Mouse (Mus musculus): ENCODE measurements around the gene Cdiptos. TPM values are rescaled to one million over a fixed set of nuclear protein-coding genes. Genes with fewer than 3 reads are reported as not detected.

Gene Cdiptos
- polyA plus RNA-seq, 1 experiment from 2014 or later: 2.1 TPM

DNA sequence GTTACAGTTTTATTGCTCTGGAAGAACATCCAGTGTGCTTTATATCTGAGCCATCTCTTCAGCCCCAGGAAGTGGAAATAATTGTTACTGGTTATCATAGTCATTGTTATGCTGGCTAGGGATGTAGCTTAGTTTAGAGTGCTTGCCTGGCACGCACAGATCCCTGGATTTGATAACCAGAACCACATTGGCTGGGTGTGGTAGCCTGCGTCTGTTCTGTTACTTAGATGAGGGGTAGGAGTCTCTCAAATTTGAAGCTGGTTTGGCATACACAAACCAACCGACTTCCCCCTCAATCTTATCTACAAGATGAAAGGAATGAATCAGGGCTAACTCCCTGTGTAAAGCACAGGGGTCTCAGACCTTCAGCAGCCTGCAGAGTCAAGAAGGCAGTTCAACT is 49.6 kb downstream of the Cdiptos start:
- no peak overlapping the region for H3K9ac ChIP-seq (ENCODE audit: low read length)
- H3K4me1 ChIP-seq (ENCODE audit: control insufficient read depth, insufficient read depth, low read length): peaks cover 20% of the 10 kb centered on the region
- H3K27ac ChIP-seq (ENCODE audit: low read length): no peak overlapping the region
- no peak overlapping the region for H3K4me3 ChIP-seq (replicated peaks; ENCODE audit: low read length)
- ATAC-seq (ENCODE audit: insufficient read depth, low FRiP score): no peak
- no peaks in the 10 kb centered on the region for H3K36me3 ChIP-seq (ENCODE audit: control insufficient read depth, insufficient read depth, low read length)
- 15% methylated on average over 3 of the region's 3 CpGs for WGBS
- no peaks in the 10 kb centered on the region for H3K9me3 ChIP-seq (replicated peaks; ENCODE audit: control insufficient read depth, low read length)
- no peak overlapping the region for H3K4me2 ChIP-seq (ENCODE audit: low read depth, low read length)
- H3K27me3 ChIP-seq (ENCODE audit: control insufficient read depth, insufficient read depth, low read length): no peaks in the 10 kb centered on the region

DNA sequence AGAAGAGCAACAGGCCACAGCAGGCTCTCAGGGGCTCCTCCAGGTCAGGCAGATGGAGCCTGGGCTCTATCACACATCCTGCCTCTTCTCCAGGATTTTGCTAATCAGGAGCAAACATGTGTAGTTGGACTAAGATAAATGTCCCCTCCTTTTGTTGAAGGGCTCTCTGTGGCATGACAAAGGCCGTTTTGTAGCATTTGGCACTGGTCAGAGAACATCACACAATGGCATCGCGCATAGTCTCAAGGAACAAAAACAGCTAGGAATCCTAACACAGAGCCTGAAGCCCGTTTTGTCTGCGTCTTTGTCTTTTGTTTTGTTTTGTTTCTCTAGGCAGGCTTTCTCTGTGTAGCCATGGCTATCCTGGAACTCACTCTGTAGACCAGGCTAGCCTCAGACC is 51.9 kb downstream of the Cdiptos start:
- Histone ChIP-seq H3K9me3 (replicated peaks; ENCODE audit: control insufficient read depth, low read length) (no peaks in the 10 kb centered on the region), H3K9ac (ENCODE audit: low read length) (no peak overlapping the region), H3K4me2 (ENCODE audit: low read depth, low read length) (no peak overlapping the region), H3K36me3 (ENCODE audit: control insufficient read depth, insufficient read depth, low read length) (no peaks in the 10 kb centered on the region), H3K27me3 (ENCODE audit: control insufficient read depth, insufficient read depth, low read length) (no peaks in the 10 kb centered on the region), H3K4me3 (replicated peaks; ENCODE audit: low read length) (no peak overlapping the region), H3K27ac (ENCODE audit: low read length) (no peak overlapping the region), H3K4me1 (ENCODE audit: control insufficient read depth, insufficient read depth, low read length) (peaks cover 14% of the 10 kb centered on the region)
- WGBS: 69% methylated on average over 5 of the region's 5 CpGs
- ATAC-seq (ENCODE audit: insufficient read depth, low FRiP score): no peak

- Histone ChIP-seq H3K27me3 (ENCODE audit: control insufficient read depth, insufficient read depth, low read length) (no peaks in the 10 kb centered on the region), H3K4me3 (replicated peaks; ENCODE audit: low read length) (no peak within 1 kb of the TSS), H3K27ac (ENCODE audit: low read length) (peak within 1 kb of the TSS; percentile 60), H3K36me3 (ENCODE audit: control insufficient read depth, insufficient read depth, low read length) (no peaks in the 10 kb centered on the region), H3K4me2 (ENCODE audit: low read depth, low read length) (peak within 1 kb of the TSS; percentile 3; the same call in 1 of the 2 replicates), H3K4me1 (ENCODE audit: control insufficient read depth, insufficient read depth, low read length) (peaks cover 11% of the 10 kb centered on the region), H3K9ac (ENCODE audit: low read length) (peak within 1 kb of the TSS; percentile 31), H3K9me3 (replicated peaks; ENCODE audit: control insufficient read depth, low read length) (no peaks in the 10 kb centered on the region)
- ATAC-seq (ENCODE audit: insufficient read depth, low FRiP score): peak; percentile 84
- WGBS: 25% methylated on average over 5 of the region's 5 CpGs
Observed at GRCm38 (mm10) chr7:126922624-126923060, 53.3 kb downstream of the Cdiptos start, which contains the start of gene Tmem219. TSS of gene Tmem219 (minus strand) at chr7:126922917.

Other genes with a start within 250 kb of the Cdiptos start
- gene Mapk3, start 216.5 kb downstream of the Cdiptos start, polyA plus RNA-seq (2015; fragmentation: Nextera tagmentation; extraction: Ambion mirVana): 94.8 and 109 TPM in 2 replicates
- 11.1 and 15.4 TPM in 2 replicates for gene Gdpd3, start 209.8 kb downstream of the Cdiptos start, polyA plus RNA-seq (2015; fragmentation: Nextera tagmentation; extraction: Ambion mirVana)
- 60.6 and 65.9 TPM in 2 replicates for gene Ypel3, start 199.1 kb downstream of the Cdiptos start, polyA plus RNA-seq (2015; fragmentation: Nextera tagmentation; extraction: Ambion mirVana)
- gene Tbx6, start 194.6 kb downstream of the Cdiptos start, polyA plus RNA-seq (2015; fragmentation: Nextera tagmentation; extraction: Ambion mirVana): 0.27 and 0.47 TPM in 2 replicates
- 180 and 192 TPM in 2 replicates for gene Ppp4c, start 183.6 kb downstream of the Cdiptos start, polyA plus RNA-seq (2015; fragmentation: Nextera tagmentation; extraction: Ambion mirVana)
- 1.1 and 1.3 TPM in 2 replicates for gene Fam57b, start 178.4 kb downstream of the Cdiptos start, polyA plus RNA-seq (2015; fragmentation: Nextera tagmentation; extraction: Ambion mirVana)
- gene 4930451I11Rik, start 144.5 kb downstream of the Cdiptos start, polyA plus RNA-seq (2015; fragmentation: Nextera tagmentation; extraction: Ambion mirVana): not detected in 2 replicates
- 0.89 TPM in 1 of 2 replicates, not detected in the other for gene Doc2a, start 128.7 kb downstream of the Cdiptos start, polyA plus RNA-seq (2015; fragmentation: Nextera tagmentation; extraction: Ambion mirVana)
- gene Hirip3, start 114.1 kb downstream of the Cdiptos start, polyA plus RNA-seq (2015; fragmentation: Nextera tagmentation; extraction: Ambion mirVana): 22.9 and 24.4 TPM in 2 replicates
- gene Ino80e, start 113.7 kb downstream of the Cdiptos start, polyA plus RNA-seq (2015; fragmentation: Nextera tagmentation; extraction: Ambion mirVana): 62.2 and 64.8 TPM in 2 replicates
- 40.1 and 43.3 TPM in 2 replicates for gene Taok2, start 91.4 kb downstream of the Cdiptos start, polyA plus RNA-seq (2015; fragmentation: Nextera tagmentation; extraction: Ambion mirVana)
- 30.2 and 34.1 TPM in 2 replicates for gene Tmem219, start 53.2 kb downstream of the Cdiptos start, polyA plus RNA-seq (2015; fragmentation: Nextera tagmentation; extraction: Ambion mirVana)
- 11.3 and 12.8 TPM in 2 replicates for gene Kctd13, start 47.2 kb downstream of the Cdiptos start, polyA plus RNA-seq (2015; fragmentation: Nextera tagmentation; extraction: Ambion mirVana)
- gene Asphd1, start 26.5 kb downstream of the Cdiptos start, polyA plus RNA-seq (2015; fragmentation: Nextera tagmentation; extraction: Ambion mirVana): 0.18 and 0.45 TPM in 2 replicates
- gene Sez6l2, start 25.5 kb downstream of the Cdiptos start, polyA plus RNA-seq (2015; fragmentation: Nextera tagmentation; extraction: Ambion mirVana): 1.3 and 1.9 TPM in 2 replicates
- 110 and 125 TPM in 2 replicates for gene Cdipt, start 184 bp downstream of the Cdiptos start, polyA plus RNA-seq (2015; fragmentation: Nextera tagmentation; extraction: Ambion mirVana)
- 28.0 and 28.3 TPM in 2 replicates for gene Mvp, start 38.5 kb upstream of the Cdiptos start, polyA plus RNA-seq (2015; fragmentation: Nextera tagmentation; extraction: Ambion mirVana)
- gene Pagr1b, start 40.4 kb upstream of the Cdiptos start, polyA plus RNA-seq (2015; fragmentation: Nextera tagmentation; extraction: Ambion mirVana): 0.36 TPM in 1 of 2 replicates, not detected in the other
- gene Pagr1a, start 41.3 kb upstream of the Cdiptos start, polyA plus RNA-seq (2015; fragmentation: Nextera tagmentation; extraction: Ambion mirVana): 43.5 and 56.6 TPM in 2 replicates
- gene Gm42742, start 45.0 kb upstream of the Cdiptos start, polyA plus RNA-seq (2015; fragmentation: Nextera tagmentation; extraction: Ambion mirVana): 31.1 and 39.0 TPM in 2 replicates
- 8.5 and 9.6 TPM in 2 replicates for gene Prrt2, start 45.1 kb upstream of the Cdiptos start, polyA plus RNA-seq (2015; fragmentation: Nextera tagmentation; extraction: Ambion mirVana)
- 23.2 and 27.9 TPM in 2 replicates for gene Maz, start 50.9 kb upstream of the Cdiptos start, polyA plus RNA-seq (2015; fragmentation: Nextera tagmentation; extraction: Ambion mirVana)
- 91.5 and 92.2 TPM in 2 replicates for gene Kif22, start 66.4 kb upstream of the Cdiptos start, polyA plus RNA-seq (2015; fragmentation: Nextera tagmentation; extraction: Ambion mirVana)
- gene Zg16, start 111.2 kb upstream of the Cdiptos start, polyA plus RNA-seq (2015; fragmentation: Nextera tagmentation; extraction: Ambion mirVana): 29.5 and 61.7 TPM in 2 replicates
- gene AI467606, start 115.3 kb upstream of the Cdiptos start, polyA plus RNA-seq (2015; fragmentation: Nextera tagmentation; extraction: Ambion mirVana): 6.6 and 7.5 TPM in 2 replicates
- 4.7 and 4.8 TPM in 2 replicates for gene Qprt, start 146.1 kb upstream of the Cdiptos start, polyA plus RNA-seq (2015; fragmentation: Nextera tagmentation; extraction: Ambion mirVana)
- gene Spn, start 161.7 kb upstream of the Cdiptos start, polyA plus RNA-seq (2015; fragmentation: Nextera tagmentation; extraction: Ambion mirVana): 0.77 and 1.3 TPM in 2 replicates
- gene Cd2bp2, start 220.0 kb upstream of the Cdiptos start, polyA plus RNA-seq (2015; fragmentation: Nextera tagmentation; extraction: Ambion mirVana): 43.7 and 47.7 TPM in 2 replicates
- 15.4 and 15.7 TPM in 2 replicates for gene Tbc1d10b, start 232.4 kb upstream of the Cdiptos start, polyA plus RNA-seq (2015; fragmentation: Nextera tagmentation; extraction: Ambion mirVana)
- gene Mylpf, start 232.8 kb upstream of the Cdiptos start, polyA plus RNA-seq (2015; fragmentation: Nextera tagmentation; extraction: Ambion mirVana): 23.9 and 312 TPM in 2 replicates

All from stomach, embryonic 16.5 days (tissue).